Mouse (Mus musculus) stomach, postnatal 0 days (tissue): ENCODE measurements around the gene Rnasek.
A peak's percentile ranks its signal among the peaks of the same experiment; 100 is the strongest.

Experiments
- CTCF ChIP-seq: IDR thresholded peaks from 2 replicates; pipeline ENCODE4 v1.5.1; 2016; ENCODE audit warnings: antibody characterized with exemption, low read depth, mild to moderate bottlenecking, moderate library complexity
- EP300 ChIP-seq: optimal IDR thresholded peaks from 2 replicates; pipeline ENCODE3; 2016; ENCODE audit warnings: antibody characterized with exemption

- peak; percentile 89 for TF ChIP-seq CTCF
- no peak for TF ChIP-seq EP300
These were observed 26.7 kb downstream of the Rnasek start for GRCm38 (mm10) chr11:70212896-70213295.
